Mouse (Mus musculus) CH12.LX (cell line): ENCODE measurements around the gene Limd1. TPM values are rescaled to one million over a fixed set of nuclear protein-coding genes. Genes with fewer than 3 reads are reported as not detected.
A peak's percentile ranks its signal among the peaks of the same experiment; 100 is the strongest.

Experiments
- DNase-seq: peaks from one replicate; pipeline ENCODE4 v3.0.0-alpha.2; 2013; ENCODE audit errors: extremely low read depth
- H3K27ac ChIP-seq: 2 replicates; pipeline ENCODE4 v1.5.1; 2012; ENCODE audit warnings: low read depth, mild to moderate bottlenecking, control low read depth, moderate library complexity; ENCODE audit not compliant: insufficient read depth
- H3K27me3 ChIP-seq: replicated peaks from 2 replicates; pipeline ENCODE3; 2012; ENCODE audit warnings: inconsistent platforms
- H3K36me3 ChIP-seq, 2 experiments: replicated peaks in 1 of 2; 2 replicates each; pipeline versions ENCODE3 to v1.6.1; 2012; ENCODE audit warnings: inconsistent platforms in 1 of 2, low read length in 1 of 2, mild to moderate bottlenecking in 1 of 2, mixed read lengths in 1 of 2, moderate library complexity in 1 of 2; ENCODE audit not compliant: control insufficient read depth in 1 of 2, insufficient read depth in 1 of 2
- H3K4me1 ChIP-seq, 2 experiments: 2 replicates each; pipeline ENCODE4 v1.6.1; 2012; ENCODE audit warnings: inconsistent platforms in 1 of 2, moderate library complexity in 1 of 2; ENCODE audit not compliant: insufficient read depth in 2 of 2, control insufficient read depth in 1 of 2
- H3K4me2 ChIP-seq: 2 replicates; pipeline ENCODE4 v1.6.1; 2012; ENCODE audit warnings: low read depth, mild to moderate bottlenecking, control low read depth; ENCODE audit not compliant: poor library complexity, insufficient read depth, severe bottlenecking
- H3K4me3 ChIP-seq, 3 experiments: fragments of 150-350 bp in 1 of 3; sonication (generic) in 1 of 3; replicated peaks in 1 of 3; 2 replicates each; pipeline versions ENCODE3 to v1.5.1; 2011 to 2012; ENCODE audit warnings: low read depth in 2 of 3, low read length in 2 of 3, mild to moderate bottlenecking in 2 of 3, moderate library complexity in 2 of 3, control low read depth in 1 of 3, improper control_type of control experiment in 1 of 3, inconsistent platforms in 1 of 3, mixed read lengths in 1 of 3; ENCODE audit not compliant: poor library complexity in 1 of 3
- H3K79me2 ChIP-seq: replicated peaks from 2 replicates; pipeline ENCODE4 v1.6.1; 2012; ENCODE audit warnings: mild to moderate bottlenecking, moderate library complexity; ENCODE audit not compliant: control insufficient read depth, poor library complexity, insufficient read depth, severe bottlenecking; ENCODE audit errors: extremely low read depth
- H3K9ac ChIP-seq: 2 replicates; pipeline ENCODE4 v1.6.1; 2012; ENCODE audit warnings: low read depth, mild to moderate bottlenecking, control low read depth, moderate library complexity; ENCODE audit not compliant: insufficient read depth
- H3K9me3 ChIP-seq: replicated peaks from 2 replicates; pipeline ENCODE3; 2012; ENCODE audit warnings: low read length, inconsistent platforms, mixed read lengths
- CHD1 ChIP-seq: IDR thresholded peaks from 2 replicates; pipeline ENCODE4 v1.6.1; 2012; ENCODE audit warnings: low read depth, low read length, improper control_type of control experiment, inconsistent platforms
- CTCF ChIP-seq, 2 experiments: IDR thresholded peaks in 1 of 2; conservative IDR thresholded peaks in 1 of 2; 2 replicates each; pipeline ENCODE4 v1.5.1; 2011 to 2012; ENCODE audit warnings: low read depth in 2 of 2, low read length in 2 of 2, improper control_type of control experiment in 1 of 2, inconsistent platforms in 1 of 2, mild to moderate bottlenecking in 1 of 2, moderate library complexity in 1 of 2
- E2F4 ChIP-seq: IDR thresholded peaks from 2 replicates; pipeline ENCODE4 v1.6.1; 2011; ENCODE audit warnings: low read depth, low read length, improper control_type of control experiment; ENCODE audit not compliant: insufficient replicate concordance
- EP300 ChIP-seq: IDR thresholded peaks from 2 replicates; pipeline ENCODE4 v1.6.1; 2011; ENCODE audit warnings: low read length, improper control_type of control experiment
- JUND ChIP-seq: conservative IDR thresholded peaks from 2 replicates; pipeline ENCODE4 v1.6.1; 2011; ENCODE audit warnings: low read depth, low read length, improper control_type of control experiment
- KAT2A ChIP-seq: IDR thresholded peaks from 2 replicates; pipeline ENCODE4 v1.6.1; 2012; ENCODE audit warnings: low read length, improper control_type of control experiment, inconsistent platforms; ENCODE audit not compliant: insufficient replicate concordance
- MAX ChIP-seq: IDR thresholded peaks from 2 replicates; pipeline ENCODE4 v1.6.1; 2011; ENCODE audit warnings: low read length, improper control_type of control experiment
- MAZ ChIP-seq: IDR thresholded peaks from 2 replicates; pipeline ENCODE4 v1.6.1; 2012; ENCODE audit warnings: low read depth, mild to moderate bottlenecking, inconsistent platforms, low read length, improper control_type of control experiment, moderate library complexity
- MEF2A ChIP-seq: IDR thresholded peaks from 2 replicates; pipeline ENCODE4 v1.6.1; 2014; ENCODE audit warnings: low read depth, mild to moderate bottlenecking, inconsistent platforms, low read length, improper control_type of control experiment, borderline replicate concordance
- MXI1 ChIP-seq: IDR thresholded peaks from 2 replicates; pipeline ENCODE4 v1.6.1; 2011; ENCODE audit warnings: mild to moderate bottlenecking, low read depth, low read length, improper control_type of control experiment
- MYC ChIP-seq: IDR thresholded peaks from 2 replicates; pipeline ENCODE4 v1.6.1; 2011; ENCODE audit warnings: low read depth, mild to moderate bottlenecking, improper control_type of control experiment, low read length
- NRF1 ChIP-seq: IDR thresholded peaks from 2 replicates; pipeline ENCODE4 v1.6.1; 2014; ENCODE audit warnings: low read depth, mild to moderate bottlenecking, inconsistent platforms, low read length, improper control_type of control experiment, moderate library complexity
- POLR2A ChIP-seq: IDR thresholded peaks from 2 replicates; pipeline ENCODE4 v1.6.1; 2011; ENCODE audit warnings: low read depth, mild to moderate bottlenecking, improper control_type of control experiment, low read length
- RAD21 ChIP-seq: IDR thresholded peaks from 2 replicates; pipeline ENCODE4 v1.6.1; 2011; ENCODE audit warnings: low read depth, mild to moderate bottlenecking, low read length, improper control_type of control experiment, moderate library complexity
- SMC3 ChIP-seq: IDR thresholded peaks from 2 replicates; pipeline ENCODE4 v1.6.1; 2011; ENCODE audit warnings: low read depth, low read length, improper control_type of control experiment
- USF1 ChIP-seq: IDR thresholded peaks from 2 replicates; pipeline ENCODE4 v1.6.1; 2014; ENCODE audit warnings: low read depth, mild to moderate bottlenecking, inconsistent platforms, low read length, improper control_type of control experiment
- USF2 ChIP-seq: conservative IDR thresholded peaks from 2 replicates; pipeline ENCODE4 v1.6.1; 2011; ENCODE audit warnings: low read depth, low read length, improper control_type of control experiment
- ZKSCAN1 ChIP-seq: IDR thresholded peaks from 2 replicates; pipeline ENCODE4 v1.6.1; 2012; ENCODE audit warnings: low read depth, inconsistent platforms, low read length, improper control_type of control experiment, borderline replicate concordance
- ZNF384 ChIP-seq: IDR thresholded peaks from 2 replicates; pipeline ENCODE4 v1.6.1; 2012; ENCODE audit warnings: low read depth, low read length, improper control_type of control experiment, inconsistent platforms
- dilution Hi-C: fragments of 300-500 bp; cut with MboI; formaldehyde crosslinking; loops from 2 replicates; pipeline ENCODE4 v1.14.3; 2020; ENCODE audit warnings: low sequenced_read_pairs; ENCODE audit not compliant: extremely low pct_unique_long_range_greater_than_20kb, extremely low pct_ligation_motif_present
- in situ Hi-C: fragments of 300-500 bp; cut with MboI; formaldehyde crosslinking; loops from 3 replicates; pipeline ENCODE4 v1.14.3; 2019; ENCODE audit warnings: low sequenced_read_pairs, low pct_ligation_motif_present, low pct_unique_long_range_greater_than_20kb, mixed read lengths
- polyA plus RNA-seq: library from polyadenylated mRNA; unstranded; fragments of >175 nt; gene quantifications from 2 replicates; pipeline ENCODE4 v1.2.1, GENCODE M21; 2012; ENCODE audit warnings: low read depth; ENCODE audit not compliant: insufficient read length
- total RNA-seq, 2 experiments: library from RNA; depleted of rRNA; stranded (reverse); fragments of 300-350 nt in 1 of 2; fragments of >200 nt in 1 of 2; gene quantifications; 2 replicates each; pipeline ENCODE4 v1.2.3; 2012 to 2014

Limd1 gene
- total and polyA plus RNA-seq, 3 experiments: 52.7 to 64.5 (median 60.5) TPM

DNA sequence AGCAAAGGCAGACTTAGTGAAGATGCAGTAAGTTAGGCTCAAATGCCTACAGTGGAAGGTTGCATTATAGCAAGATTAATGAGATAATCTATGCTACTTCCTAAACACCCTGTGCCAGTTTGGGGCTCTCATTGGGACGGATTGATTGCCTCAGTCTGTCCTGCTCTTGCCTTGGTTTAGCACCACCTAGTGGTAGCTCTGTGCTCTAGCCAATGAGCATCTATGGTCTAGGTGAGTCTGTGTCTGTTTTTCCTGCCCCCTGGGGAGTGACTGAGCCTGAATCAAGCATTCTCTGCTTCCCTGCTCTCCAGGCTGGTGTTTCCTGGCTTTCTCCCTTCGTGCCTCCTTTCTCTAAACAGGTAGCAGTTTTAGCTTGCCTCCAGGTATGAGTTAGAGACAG lies 25.8 kb downstream of the Limd1 start:
- H3K9ac ChIP-seq: no peak overlapping the region
- H3K9me3 ChIP-seq: no peaks in the 10 kb centered on the region
- peaks cover 10 to 96% of the 10 kb centered on the region in 2 experiments for H3K4me1 ChIP-seq
- no peak overlapping the region for H3K4me2 ChIP-seq
- H3K79me2 ChIP-seq: peaks cover 9% of the 10 kb centered on the region
- TF ChIP-seq CTCF (conservative IDR thresholded peaks at IDR 0.05 in 1 of 2, IDR thresholded peaks at IDR 0.05 in 1 of 2; ENCODE audit: low read depth in 2 of 2, low read length in 2 of 2) (peak; percentile 90 to 97), USF2 (no peak), MAX (no peak), RAD21 (peak; percentile 68), E2F4 (no peak), JUND (no peak), ZNF384 (no peak), CHD1 (no peak), MXI1 (no peak), MYC (no peak), MEF2A (no peak), SMC3 (peak; percentile 81), EP300 (no peak), MAZ (0 out of 2 replicates have a peak, but pooled peaks have one; percentile 18)
- no peak overlapping the region for H3K4me3 ChIP-seq
- no peak overlapping the region for H3K27ac ChIP-seq
- H3K27me3 ChIP-seq: no peaks in the 10 kb centered on the region
- H3K36me3 ChIP-seq: peaks cover 49 to 78% of the 10 kb centered on the region in 2 experiments
- peak; percentile 82 for DNase-seq
- dilution Hi-C loops: no loop called here
- in situ Hi-C loops: no loop called here

DNA sequence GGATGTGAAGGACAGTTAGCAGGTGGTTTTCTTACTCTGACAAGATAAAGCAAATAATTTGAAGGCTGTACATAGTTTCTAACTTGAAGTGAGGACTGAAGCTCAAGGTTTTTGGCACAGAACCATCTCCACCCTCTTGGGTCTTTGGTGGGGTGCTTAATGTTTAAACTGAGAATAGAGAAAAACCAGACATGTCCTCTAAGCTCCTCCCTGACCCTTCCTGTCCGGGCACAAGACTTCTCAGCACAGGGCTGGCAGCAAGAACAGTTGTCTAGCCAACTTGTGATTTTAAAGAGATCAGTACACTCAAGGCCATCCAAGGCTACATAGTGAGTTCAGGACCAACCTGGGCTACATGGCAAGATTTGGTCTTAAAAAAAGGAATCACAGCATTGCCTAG lies 27.1 kb downstream of the Limd1 start:
- H3K9ac ChIP-seq: no peak overlapping the region
- DNase-seq: no peak
- in situ Hi-C loops (no loop called here), dilution Hi-C loops (no loop called here)
- H3K79me2 ChIP-seq: peaks cover 11% of the 10 kb centered on the region
- H3K4me3 ChIP-seq: no peak overlapping the region
- peaks cover 16 to 95% of the 10 kb centered on the region in 2 experiments for H3K4me1 ChIP-seq
- H3K36me3 ChIP-seq: peaks cover 46 to 78% of the 10 kb centered on the region in 2 experiments
- H3K27ac ChIP-seq: no peak overlapping the region
- H3K9me3 ChIP-seq: no peaks in the 10 kb centered on the region
- TF ChIP-seq MXI1 (no peak), ZNF384 (no peak), POLR2A (no peak), EP300 (no peak), ZKSCAN1 (no peak), MYC (no peak), USF1 (no peak), KAT2A (no peak), CTCF (conservative IDR thresholded peaks at IDR 0.05 in 1 of 2, IDR thresholded peaks at IDR 0.05 in 1 of 2; ENCODE audit: low read depth in 2 of 2, low read length in 2 of 2) (no peak), SMC3 (no peak), NRF1 (no peak)
- H3K27me3 ChIP-seq: no peaks in the 10 kb centered on the region
- no peak overlapping the region for H3K4me2 ChIP-seq
